Mouse (Mus musculus) right cerebral cortex, adult 18-20 months (tissue): ENCODE results near the gene Ppm1d.

Source experiments
- DNase-seq: peaks from one replicate; pipeline ENCODE4 v3.0.0; 2022; ENCODE audit warnings: mixed read lengths

Ppm1d gene

DNA sequence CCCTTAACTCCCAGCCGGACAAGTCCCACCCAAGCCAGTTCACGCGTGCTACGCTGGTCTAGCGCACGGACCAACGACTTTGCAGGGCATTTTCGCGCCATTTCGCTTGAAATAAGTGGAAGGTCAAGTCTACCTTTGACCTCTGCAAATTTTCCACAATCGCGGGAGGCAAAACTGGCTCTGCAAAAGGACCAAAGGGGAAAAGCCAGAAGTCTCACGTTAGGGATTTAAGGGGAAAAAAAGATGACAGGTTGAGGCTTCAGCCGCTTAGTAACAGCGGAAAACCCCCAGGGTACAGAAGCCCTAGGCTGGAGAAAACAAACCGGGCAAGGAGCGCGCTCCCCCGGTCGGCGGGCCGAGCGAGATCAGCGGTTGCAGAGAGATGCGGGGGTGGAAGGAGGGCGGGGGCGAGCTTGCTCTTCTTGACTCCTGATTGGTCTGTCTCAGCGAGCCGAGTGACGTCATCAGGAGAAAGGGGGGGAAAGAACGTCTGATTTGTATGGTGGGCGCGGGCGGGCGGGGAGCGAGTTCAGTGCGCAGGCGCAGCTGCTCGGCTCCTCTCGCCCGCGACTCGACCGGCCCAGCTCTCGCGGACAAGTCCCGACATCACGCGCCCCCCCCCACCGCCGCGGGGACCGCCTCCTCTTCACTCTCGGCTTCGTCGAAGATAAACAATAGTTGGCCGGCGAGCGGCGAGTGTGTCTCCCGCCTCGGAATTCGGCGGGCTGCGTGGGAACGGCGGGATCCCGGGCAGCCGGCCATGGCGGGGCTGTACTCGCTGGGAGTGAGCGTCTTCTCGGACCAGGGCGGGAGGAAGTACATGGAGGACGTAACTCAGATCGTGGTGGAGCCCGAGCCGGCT lies at the start of gene Ppm1d:
TSS of gene Ppm1d (plus strand) at position 532 of the 862 bp plus-strand sequence.
- peak; percentile 98 for DNase-seq

DNA sequence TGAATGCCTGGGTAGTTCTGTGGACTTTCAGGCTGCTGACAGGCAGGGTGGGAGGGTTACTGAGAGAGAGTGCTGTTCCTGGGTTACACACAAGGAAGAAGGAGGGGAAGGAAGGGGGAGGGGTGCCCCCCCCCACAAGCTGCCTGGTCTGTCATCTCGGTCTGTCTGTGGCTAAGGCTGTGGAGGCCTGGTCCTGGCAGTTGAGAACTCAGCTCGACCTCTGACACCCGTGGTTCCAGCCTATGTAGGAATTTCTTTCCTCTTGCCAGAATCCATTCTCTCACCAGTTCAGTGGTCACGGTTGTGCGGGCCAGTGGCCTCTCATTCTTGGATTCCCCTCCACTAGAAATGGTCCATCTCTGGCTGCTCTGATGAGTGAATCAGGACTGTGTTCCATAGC lies 46.4 kb upstream of the Ppm1d start:
- DNase-seq = no peak

DNA sequence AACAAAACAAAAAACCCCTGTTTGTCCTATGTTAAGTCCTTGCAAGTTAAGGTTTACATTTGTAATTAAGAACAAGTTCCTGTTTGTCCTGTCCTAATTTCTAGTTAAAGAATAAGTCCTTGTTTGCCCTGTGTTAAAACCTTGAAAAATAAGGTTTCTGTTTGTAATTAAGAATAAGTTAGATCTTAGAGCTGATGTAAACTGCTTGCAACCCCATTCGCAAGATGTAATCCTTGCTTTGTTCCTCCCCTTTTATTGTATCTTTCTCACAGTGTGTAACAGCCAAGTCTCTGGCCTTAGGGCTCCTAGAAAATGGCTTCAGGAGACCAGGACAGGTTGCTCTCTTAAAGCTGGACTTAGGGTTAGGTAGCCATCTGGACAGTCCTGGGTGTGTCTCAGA lies 43.7 kb upstream of the Ppm1d start:
- no peak for DNase-seq

DNA sequence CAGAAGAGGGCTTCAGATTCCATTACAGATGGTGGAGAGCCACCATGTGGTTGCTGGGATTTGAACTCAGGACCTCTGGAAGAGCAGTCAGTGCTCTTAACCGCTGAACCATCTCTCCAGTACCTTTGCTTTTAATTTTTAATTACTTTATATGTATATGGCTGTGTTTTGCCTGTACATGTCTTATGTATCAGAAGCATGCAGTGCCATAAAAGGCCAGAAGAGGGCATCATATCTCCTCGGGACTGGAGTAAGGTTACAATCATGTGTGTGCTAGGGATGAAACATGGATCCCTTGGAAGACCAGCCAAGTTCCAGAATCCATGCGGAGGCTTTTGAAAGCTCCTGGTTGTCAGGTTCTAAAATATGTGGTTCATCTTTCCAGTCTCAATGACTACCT lies 40.4 kb upstream of the Ppm1d start:
- DNase-seq = no peak

DNA sequence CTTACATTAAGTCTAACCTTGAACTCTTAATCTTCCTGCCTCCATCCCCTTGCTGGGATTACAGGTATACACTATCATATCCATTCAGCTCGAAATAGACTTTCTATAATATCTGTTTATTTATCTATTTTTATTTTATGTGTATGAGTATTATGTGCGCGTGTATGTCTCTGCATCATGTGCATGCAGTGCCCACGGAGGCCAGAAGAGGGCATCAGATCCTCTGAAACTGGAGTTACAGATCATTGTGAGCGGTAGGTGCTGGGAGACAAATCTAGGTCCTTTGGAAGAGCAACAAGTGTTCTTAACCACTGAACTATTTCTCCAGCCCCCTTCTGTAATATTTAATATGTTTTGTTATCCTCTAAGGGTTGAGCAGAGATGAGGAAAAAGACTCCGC lies 37.7 kb upstream of the Ppm1d start:
- DNase-seq = no peak

DNA sequence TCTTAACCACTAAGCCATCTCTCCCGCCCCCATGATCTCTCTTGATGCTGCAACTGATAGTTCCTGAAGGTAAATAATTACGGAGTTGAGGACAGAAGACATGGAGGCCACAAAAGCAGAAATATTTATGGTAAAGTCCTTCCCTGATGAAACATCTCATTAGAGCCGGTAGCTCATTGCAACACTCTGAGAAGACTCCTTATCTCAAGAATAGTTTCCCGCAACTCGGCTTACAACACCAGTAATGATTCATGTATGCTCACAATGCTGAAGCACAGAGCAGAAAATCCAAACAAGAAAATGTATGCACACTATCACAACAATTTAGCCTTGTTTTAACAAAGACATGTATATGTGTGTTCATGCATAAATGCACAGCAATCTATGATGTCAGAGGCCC lies 35.9 kb upstream of the Ppm1d start:
- DNase-seq = no peak

DNA sequence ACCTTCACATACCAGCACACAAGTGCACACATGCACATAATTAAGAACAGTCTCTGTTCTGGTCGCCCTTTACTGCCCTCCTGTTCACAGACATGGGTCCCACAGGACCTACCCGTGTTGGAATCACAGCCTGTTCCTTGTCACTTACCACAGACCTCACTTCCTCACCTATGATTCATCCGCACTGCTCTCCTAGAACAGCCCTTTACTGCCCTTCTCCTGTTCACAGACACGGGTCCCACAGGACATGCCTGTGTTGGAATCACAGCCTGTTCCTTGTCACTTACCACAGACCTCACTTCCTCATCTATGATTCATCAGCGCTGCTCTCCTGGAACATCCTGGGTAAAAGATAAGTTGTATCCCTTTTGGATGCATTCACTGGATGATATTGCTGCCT lies 33.4 kb upstream of the Ppm1d start:
- no peak for DNase-seq

DNA sequence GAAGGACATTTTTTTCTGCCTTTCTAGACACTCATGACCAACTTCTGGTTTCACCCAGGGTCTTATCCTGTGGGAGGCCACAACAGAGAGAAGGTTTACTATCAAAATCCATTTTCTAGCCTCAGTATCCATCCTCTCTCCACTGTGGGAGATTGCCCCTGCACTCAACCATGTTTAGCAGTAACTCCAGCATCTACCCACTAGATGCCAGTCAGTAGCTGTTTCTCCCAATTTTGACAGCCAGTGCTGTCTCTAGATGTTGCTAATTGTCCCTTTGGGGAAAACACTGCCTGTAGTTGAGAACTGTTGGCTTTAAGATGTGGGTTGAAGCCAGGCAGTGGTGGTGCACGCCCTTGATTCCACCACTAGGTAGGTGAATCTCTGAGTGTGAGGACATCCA lies 32.9 kb upstream of the Ppm1d start:
- no peak for DNase-seq

DNA sequence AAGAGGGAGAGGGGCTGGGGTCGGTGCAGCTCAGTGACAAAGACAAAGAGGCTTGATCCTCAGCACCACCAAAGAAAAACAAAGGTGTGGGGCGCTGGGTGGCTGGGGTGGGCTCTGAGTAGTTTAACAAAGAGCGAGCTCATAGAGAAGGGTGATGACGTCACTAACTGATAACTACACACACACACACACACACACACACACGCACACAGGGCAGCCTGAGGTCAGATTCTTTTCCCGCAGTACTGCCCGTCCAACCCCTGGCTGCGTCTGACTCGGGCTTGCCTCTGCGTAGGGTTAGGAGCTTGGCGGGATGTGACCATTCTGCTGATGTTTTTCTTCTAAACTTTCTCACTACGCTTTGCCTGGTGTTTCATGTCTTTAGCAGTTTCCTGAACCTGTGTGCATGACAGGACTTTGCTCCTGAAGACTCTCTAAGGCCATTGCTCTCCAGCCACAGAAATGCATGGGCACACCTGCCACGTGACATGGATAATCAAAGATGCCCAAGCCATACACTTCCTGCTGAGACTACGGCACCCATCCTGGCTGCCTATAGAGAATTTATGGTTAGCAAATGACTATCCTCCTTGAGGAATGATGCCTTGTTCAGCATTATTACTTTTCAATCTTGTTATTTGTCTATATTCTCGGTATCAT lies 29.7 kb upstream of the Ppm1d start:
- DNase-seq = no peak

DNA sequence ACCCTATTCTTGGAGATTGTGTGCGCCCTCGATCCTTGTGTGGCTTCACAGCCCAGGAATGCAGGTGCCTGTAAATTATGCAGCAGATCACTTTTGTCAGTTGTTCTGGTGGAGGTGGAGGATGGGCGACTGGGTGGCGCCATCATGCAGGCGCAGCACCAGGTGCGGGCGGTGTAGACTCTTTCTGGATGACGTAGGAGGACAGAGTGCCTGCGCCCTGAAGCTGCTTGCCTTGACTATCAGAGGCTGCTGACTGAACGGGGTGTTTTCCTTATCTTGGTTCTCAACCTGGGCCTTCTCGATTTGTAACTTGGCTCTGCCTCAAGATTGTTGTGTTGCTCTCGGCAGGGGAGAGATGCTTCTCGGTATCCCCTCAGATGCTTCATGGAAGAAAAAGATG lies 13.1 kb upstream of the Ppm1d start:
- peak; percentile 7 for DNase-seq

DNA sequence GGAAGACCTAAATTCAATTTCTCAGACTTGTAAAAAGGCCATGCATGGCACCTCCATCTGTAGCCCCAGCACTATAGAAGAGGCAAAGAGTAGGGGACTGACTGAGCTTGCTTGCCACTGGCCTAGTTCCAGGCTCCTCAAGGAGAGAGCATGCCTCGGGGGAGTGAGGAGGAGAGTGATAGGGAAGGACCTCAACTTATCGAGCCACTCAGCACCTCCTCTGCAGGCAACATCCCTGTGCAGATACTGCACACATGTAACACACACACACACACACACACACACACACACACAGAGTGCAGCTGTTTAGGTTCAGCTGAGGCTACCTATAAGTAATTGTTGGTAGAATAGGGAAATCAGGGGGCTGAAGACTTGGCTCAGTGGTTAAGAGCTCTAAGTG lies 11.2 kb upstream of the Ppm1d start:
- DNase-seq = no peak

DNA sequence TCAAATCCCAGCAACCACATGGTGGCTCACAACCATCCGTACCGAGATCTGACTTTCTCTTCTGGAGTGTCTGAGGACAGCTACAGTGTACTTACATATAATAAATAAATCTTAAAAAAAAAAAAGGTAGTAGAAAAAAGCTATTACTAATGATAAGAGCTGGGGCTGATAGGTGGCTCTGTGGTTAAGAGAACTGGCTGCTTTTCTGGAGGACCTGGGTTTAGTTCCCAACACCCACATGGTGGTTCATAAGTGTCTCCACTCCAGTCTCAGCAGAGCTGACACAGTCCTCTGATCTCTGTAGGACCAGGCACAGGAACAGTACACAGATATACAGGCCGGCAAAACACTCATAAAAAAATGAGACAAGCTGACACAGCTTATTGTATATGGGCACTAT lies 9.9 kb upstream of the Ppm1d start:
- DNase-seq = no peak

DNA sequence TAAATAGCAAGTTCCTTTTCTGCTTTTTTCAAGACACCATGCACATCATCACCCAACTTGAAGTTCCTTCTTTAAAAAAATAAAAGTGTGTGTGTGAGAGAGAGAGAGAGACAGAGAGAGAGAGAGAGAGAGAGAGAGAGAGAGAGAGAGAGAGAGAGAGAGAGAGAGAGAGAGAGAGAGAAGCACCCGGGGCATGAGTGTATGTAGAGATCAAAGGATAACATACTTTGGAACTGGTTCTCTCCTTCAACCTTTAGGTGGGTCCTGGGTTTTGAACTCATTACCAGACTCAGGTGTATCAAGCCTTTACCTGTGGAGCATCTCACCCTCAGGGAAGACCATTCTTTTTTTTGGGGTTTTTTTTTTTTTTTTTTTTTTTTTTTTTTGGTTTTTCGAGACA lies 9.2 kb upstream of the Ppm1d start:
- no peak for DNase-seq

DNA sequence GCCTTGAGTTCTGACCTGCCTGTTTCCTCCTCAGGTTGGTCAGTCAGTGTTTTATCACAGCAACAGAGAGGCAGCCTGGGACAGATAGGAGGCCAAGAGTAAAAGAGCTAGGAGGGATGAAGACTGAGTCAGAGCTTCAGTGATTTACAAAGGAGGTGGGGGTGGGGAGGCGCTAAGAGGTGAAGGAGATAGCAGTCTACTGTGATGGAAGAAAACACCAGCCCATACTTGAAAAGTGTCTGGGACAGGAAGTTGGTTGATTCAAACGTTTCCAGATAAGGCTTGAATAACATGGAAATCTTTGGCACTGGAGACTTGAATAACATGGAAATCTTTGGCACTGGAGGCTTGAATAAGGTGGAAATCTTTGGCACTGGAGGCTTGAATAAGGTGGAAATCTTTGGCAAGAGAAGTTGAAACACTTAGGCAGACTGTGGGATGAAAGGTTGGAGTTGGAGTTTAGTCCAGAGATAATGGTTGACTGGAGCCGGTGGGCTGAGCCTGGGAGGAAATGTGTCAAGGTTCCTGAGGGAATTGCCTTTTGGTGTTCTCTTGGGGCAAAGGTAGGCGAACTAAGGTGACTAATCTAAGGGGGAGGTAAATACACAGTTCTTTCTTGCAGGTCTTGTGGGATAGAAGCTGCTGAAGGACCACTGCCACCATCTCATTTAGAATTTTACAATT lies 4.3 kb upstream of the Ppm1d start:
- DNase-seq = no peak

DNA sequence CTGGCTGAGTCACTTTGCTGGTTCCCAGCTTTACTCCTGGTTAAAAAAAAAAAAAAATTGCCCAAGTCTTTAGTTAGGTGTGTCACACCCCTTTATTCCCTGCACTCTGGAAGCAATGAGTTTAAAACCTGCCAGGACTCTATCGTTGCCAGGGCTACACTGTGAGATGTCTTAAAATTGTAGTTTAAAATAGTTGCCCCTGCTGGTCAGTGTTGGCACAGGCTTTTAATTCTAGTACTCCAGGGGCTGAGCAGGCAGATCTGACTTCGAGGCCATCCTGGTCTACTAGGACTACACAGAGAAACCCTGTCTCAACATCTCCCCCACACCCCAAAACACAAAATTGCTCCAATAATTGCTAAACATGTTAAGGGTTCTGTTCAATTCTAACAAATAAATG lies 2.2 kb upstream of the Ppm1d start:
- DNase-seq = no peak

DNA sequence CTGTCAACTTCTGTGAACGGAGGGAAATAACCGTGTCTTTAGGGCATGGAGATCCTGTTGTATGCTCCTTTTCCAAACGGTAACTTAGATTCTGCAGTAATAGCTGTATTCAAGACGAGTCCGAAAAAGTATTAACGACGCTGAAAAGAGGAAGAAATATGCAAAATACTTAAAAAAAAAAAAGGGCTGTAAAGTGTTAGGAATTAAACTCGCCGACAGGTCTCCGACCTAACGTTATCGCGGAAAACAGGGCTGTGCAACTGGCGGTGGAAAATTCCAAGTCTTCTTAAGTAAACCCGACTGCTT lies 684 bp upstream of the Ppm1d start:
- DNase-seq = no peak

DNA sequence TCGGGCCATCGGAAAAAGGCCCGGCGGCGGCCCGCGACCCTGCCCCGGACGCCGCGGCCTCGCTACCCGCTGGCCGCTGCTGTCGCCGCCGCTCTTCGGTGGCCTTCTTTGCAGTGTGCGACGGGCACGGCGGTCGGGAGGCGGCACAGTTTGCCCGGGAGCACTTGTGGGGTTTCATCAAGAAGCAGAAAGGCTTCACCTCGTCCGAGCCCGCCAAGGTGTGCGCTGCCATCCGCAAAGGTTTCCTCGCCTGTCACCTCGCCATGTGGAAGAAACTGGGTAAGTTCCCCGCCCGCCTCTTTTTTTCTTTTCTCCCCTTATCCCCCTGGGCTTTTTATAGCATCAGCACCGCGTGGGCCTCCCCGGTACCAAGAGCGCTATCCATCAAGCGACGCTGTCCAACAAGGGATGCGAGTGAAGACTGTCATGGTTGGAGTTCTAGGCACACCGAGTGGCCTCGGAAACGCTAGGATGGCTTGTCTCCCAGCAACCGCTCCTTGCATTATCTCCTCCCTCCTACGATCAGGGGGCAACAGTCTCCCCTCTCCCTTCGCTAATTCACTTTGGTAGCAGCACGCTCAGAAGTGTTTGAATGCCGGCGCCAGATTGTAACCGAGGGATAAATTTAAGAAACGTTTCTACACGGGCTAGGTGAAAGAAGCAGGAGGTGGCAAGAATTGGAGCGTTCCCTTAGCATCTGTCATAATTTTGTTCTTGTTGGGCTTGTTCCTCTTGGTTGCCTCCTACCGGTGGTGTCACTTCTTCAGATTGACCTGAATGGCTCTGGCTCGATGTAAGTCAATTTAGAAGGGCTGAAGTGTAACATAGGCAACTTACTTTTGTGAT lies 824 bp downstream of the Ppm1d start:
- DNase-seq = peak; percentile 39

DNA sequence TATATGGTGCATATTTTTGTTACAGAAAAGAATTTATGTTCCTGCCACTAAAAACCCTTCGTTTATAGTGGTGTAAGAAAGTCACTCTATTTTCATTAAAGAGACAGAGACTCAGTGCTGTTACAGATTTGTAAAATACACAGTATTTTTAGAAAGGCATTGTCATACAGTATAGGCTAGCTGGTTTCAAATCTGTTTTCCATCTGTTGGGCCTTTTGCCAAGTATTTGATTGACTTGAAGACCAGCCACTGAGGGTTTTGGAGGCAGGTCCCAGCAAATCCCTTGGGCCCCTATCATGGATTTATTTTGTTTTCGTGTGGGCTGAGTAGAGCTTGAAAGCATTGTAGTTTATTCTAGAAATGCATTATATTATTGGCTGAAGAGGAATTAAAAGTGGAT lies 1.8 kb downstream of the Ppm1d start:
- peak; percentile 48 for DNase-seq

DNA sequence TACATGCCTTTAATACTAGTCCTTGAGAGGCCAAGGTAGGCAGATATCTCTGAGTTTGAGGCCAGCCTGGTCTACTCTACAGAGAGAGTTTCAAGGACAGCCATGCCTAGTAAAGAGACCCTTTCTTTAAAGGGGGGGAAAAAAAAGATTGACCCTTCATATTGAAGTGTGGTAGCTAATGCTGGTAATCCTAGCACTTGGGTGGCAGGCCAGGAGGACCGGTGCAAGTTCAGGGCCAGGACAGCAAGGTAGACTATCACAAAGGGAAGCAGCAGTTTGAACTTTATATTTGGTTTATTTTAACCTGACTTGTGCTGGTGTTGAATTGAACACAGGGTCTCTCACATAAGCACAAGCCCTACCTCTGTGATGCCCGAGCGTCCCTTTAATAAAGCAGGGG lies 2.3 kb downstream of the Ppm1d start:
- no peak for DNase-seq

DNA sequence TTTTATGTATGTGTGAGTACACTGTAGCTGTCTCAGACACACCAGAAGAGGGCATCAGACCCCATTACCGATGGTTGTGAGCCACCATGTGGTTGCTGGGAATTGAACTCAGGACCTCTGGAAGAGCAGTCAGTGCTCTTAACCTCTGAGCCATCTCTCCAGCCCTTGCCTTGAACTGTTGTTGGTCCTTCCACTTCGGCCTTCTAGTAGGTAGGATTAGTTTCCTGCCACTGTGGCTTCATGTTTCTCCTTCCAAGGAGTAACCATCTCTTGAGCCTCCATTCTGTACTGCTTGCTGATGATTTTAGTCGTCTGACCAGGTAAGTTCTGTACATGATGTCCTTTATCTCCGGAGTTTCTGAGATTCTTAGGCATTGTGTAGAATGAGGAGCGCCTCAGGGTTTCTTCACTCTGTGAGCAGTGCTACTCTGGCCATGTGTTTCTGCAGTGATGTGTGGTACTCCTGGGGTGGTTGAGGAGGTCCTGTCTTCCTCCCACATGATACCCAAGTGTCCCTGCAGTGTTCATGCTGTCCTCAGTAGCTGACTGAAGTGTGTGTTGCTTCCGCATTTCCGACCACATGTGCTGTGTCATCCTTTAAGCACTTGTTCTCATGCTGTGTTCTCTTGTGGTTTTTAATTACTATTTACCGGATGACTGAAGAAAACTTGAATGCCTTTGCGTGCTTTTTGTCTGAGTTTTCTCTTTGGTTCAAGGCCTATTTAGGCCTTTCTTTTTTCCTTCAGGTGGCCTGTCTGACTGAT lies 12.7 kb downstream of the Ppm1d start:
- no peak for DNase-seq

DNA sequence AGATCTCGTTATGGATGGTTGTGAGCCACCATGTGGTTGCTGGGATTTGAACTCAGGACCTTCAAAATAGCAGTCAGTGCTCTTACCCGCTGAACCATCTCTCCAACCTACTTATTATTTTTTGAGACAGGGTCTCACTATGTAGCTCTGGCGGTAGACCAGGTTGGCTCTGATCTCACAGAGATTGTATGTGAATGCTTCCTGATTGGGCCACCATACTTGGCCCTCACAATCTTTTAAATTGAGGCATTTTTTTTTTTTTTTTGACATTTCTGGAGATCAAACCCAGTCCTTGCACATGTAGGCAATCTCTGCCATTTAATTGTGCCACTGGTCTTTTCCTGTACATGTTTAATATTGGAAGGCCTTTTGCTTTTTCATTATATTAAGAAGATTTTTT lies 17.7 kb downstream of the Ppm1d start:
- no peak for DNase-seq

DNA sequence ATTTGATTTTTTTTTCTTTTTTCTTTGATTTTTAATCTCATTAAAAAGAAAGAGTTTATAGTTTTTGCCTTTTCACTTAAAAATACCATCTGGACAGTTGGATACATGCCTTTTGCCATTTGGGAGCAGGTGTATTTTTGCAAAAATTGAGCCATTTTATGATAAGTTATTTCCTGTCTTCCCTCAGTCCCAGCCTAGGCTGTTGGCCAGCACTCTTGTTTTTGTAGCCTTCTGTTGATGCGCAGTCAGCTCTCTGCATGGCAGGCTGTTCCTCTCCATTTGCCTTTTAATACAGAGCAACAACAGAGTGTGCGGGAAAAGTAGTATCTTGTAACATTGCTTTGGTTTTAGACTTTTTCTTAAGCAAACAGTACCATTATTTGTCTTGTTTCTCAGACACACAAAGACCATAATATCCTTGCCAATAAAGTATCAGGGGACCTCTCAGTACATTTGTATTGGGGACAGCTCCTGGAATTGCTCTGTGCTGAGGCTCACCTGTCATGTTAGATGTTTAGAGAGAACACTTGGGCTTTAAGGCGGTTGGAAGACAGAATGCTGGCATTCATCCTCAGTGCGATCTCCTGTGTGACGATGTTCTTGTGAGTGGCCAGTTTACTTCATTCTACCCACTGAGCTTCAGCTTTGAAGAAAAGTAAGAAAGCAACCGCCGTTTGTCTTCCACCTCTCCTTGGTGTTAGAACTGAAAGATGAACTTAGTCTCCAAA lies 18.3 kb downstream of the Ppm1d start:
- no peak for DNase-seq
